Mouse (Mus musculus) embryonic fibroblast, embryonic 13.5 days (primary cell): ENCODE data around the gene Krtap16-1. TPM values are rescaled to one million over a fixed set of nuclear protein-coding genes. Genes with fewer than 3 reads are reported as not detected.

Experiments
- H3K27ac ChIP-seq: 2 replicates; pipeline ENCODE4 v1.5.1; 2012; ENCODE audit warnings: low read length, control low read depth, inconsistent platforms; ENCODE audit not compliant: insufficient read depth
- H3K4me1 ChIP-seq: 2 replicates; pipeline ENCODE4 v1.6.1; 2011; ENCODE audit warnings: low read length; ENCODE audit not compliant: control insufficient read depth, insufficient read depth
- H3K4me3 ChIP-seq: 2 replicates; pipeline ENCODE4 v1.5.1; 2011; ENCODE audit warnings: mild to moderate bottlenecking, control low read depth, low read length; ENCODE audit not compliant: insufficient read depth
- CTCF ChIP-seq: IDR thresholded peaks from 2 replicates; pipeline ENCODE4 v1.5.1; 2011; ENCODE audit warnings: mild to moderate bottlenecking, control low read depth, low read length, moderate library complexity, borderline replicate concordance; ENCODE audit not compliant: insufficient read depth
- POLR2A ChIP-seq: IDR thresholded peaks from 2 replicates; pipeline ENCODE4 v1.6.1; 2011; ENCODE audit warnings: low read depth, mild to moderate bottlenecking, control low read depth, low read length, moderate library complexity
- polyA plus RNA-seq: library from polyadenylated mRNA; stranded (reverse); fragments of >200 nt; gene quantifications from 2 replicates; pipeline ENCODE4 v1.2.4, GENCODE M21; 2011; ENCODE audit warnings: low read depth; ENCODE audit not compliant: missing spikeins, insufficient read length

The Krtap16-1 gene
- not detected in 2 replicates for polyA plus RNA-seq

GRCm38 (mm10) chr11:99986180-99986647 is at the start of gene Krtap16-1:
Gene Krtap16-1 (minus strand): TSS chr11:99986597.
- Histone ChIP-seq H3K4me1 (no peaks in the 10 kb centered on the region), H3K27ac (no peak within 1 kb of the TSS), H3K4me3 (no peak within 1 kb of the TSS)
- TF ChIP-seq CTCF, result no peak

- H3K4me3 ChIP-seq, result no peak within 1 kb of the TSS
- no peak within 1 kb of the TSS for H3K27ac ChIP-seq
- no peak for TF ChIP-seq POLR2A
- no peaks in the 10 kb centered on the region for H3K4me1 ChIP-seq
Measured at GRCm38 (mm10) chr11:100029768-100030167, 43.4 kb upstream of the Krtap16-1 start, which contains the start of gene Krt33b. Gene Krt33b (minus strand): TSS chr11:100029868.

- no peak overlapping the region for H3K4me3 ChIP-seq
- H3K4me1 ChIP-seq, result no peaks in the 10 kb centered on the region
- no peak for TF ChIP-seq POLR2A
- TF ChIP-seq CTCF, result no peak
- no peak overlapping the region for H3K27ac ChIP-seq
Measured at GRCm38 (mm10) chr11:100021438-100021837, 35.0 kb upstream of the Krtap16-1 start.

GRCm38 (mm10) chr11:100019466-100019865 is 33.1 kb upstream of the Krtap16-1 start:
- no peaks in the 10 kb centered on the region for H3K4me1 ChIP-seq
- TF ChIP-seq CTCF (no peak), POLR2A (no peak)
- H3K27ac ChIP-seq, result no peak overlapping the region
- H3K4me3 ChIP-seq, result no peak overlapping the region

GRCm38 (mm10) chr11:100016112-100016511 is 29.7 kb upstream of the Krtap16-1 start, which contains the start of gene Krt33a:
Gene Krt33a (minus strand): TSS chr11:100016212.
- Histone ChIP-seq H3K27ac (no peak within 1 kb of the TSS), H3K4me3 (no peak within 1 kb of the TSS), H3K4me1 (no peaks in the 10 kb centered on the region)
- TF ChIP-seq CTCF (no peak), POLR2A (no peak)

GRCm38 (mm10) chr11:100013691-100014171 is 27.3 kb upstream of the Krtap16-1 start:
- Histone ChIP-seq H3K4me3 (no peak overlapping the region), H3K4me1 (no peaks in the 10 kb centered on the region), H3K27ac (no peak overlapping the region)
- TF ChIP-seq POLR2A (no peak), CTCF (no peak)

- TF ChIP-seq POLR2A (no peak), CTCF (no peak)
- Histone ChIP-seq H3K4me3 (no peak overlapping the region), H3K27ac (no peak overlapping the region), H3K4me1 (no peaks in the 10 kb centered on the region)
Measured at GRCm38 (mm10) chr11:100010682-100011081, 24.3 kb upstream of the Krtap16-1 start.

- Histone ChIP-seq H3K27ac (no peak overlapping the region), H3K4me1 (no peaks in the 10 kb centered on the region), H3K4me3 (no peak overlapping the region)
- TF ChIP-seq CTCF, result no peak
- TF ChIP-seq POLR2A, result no peak
Measured at GRCm38 (mm10) chr11:100008336-100008735, 21.9 kb upstream of the Krtap16-1 start.

GRCm38 (mm10) chr11:100006624-100007023 is 20.2 kb upstream of the Krtap16-1 start:
- H3K27ac ChIP-seq, result no peak overlapping the region
- no peak for TF ChIP-seq CTCF
- TF ChIP-seq POLR2A, result no peak
- no peaks in the 10 kb centered on the region for H3K4me1 ChIP-seq
- H3K4me3 ChIP-seq, result no peak overlapping the region

- H3K4me3 ChIP-seq, result no peak overlapping the region
- TF ChIP-seq CTCF (no peak), POLR2A (no peak)
- H3K27ac ChIP-seq, result no peak overlapping the region
- no peaks in the 10 kb centered on the region for H3K4me1 ChIP-seq
Measured at GRCm38 (mm10) chr11:100005905-100006304, 19.5 kb upstream of the Krtap16-1 start.
